Mouse (Mus musculus) ovary, adult 18-20 months (tissue): ENCODE data around the gene Entpd5.
A peak's percentile ranks its signal among the peaks of the same experiment; 100 is the strongest.
"Not testable (repeated sequence)": the region's sequence is repeated elsewhere in the genome, so short reads cannot be mapped to it uniquely, and the experiment has no call there.

ENCODE experiments used
- DNase-seq: peaks from one replicate; pipeline ENCODE4 v3.0.0; 2022; ENCODE audit warnings: low spot score, mixed read lengths

Gene Entpd5

DNA sequence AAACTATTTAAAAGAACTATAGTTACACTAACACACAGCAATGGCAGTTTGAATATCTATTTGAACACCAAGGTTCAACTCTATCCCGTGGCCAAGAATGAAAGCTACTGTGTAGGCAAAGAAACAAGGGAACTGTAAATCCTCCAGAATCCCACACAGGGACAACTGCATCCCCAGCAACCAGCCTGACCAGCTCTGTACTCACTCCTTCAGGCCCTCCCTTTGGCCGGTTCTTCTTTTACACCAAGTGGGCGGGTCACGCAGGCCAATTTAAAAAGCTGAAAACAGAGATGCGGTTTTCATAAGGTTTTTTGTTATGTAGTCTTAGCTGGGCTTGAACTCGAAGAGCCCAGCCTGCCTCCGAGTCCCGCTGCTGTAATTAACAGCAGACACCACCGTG lies 9.7 kb downstream of the Entpd5 start:
- DNase-seq: no peak

- no peak for DNase-seq
These were observed 10.2 kb downstream of the Entpd5 start for GRCm38 (mm10) chr12:84398629-84399028.

DNA sequence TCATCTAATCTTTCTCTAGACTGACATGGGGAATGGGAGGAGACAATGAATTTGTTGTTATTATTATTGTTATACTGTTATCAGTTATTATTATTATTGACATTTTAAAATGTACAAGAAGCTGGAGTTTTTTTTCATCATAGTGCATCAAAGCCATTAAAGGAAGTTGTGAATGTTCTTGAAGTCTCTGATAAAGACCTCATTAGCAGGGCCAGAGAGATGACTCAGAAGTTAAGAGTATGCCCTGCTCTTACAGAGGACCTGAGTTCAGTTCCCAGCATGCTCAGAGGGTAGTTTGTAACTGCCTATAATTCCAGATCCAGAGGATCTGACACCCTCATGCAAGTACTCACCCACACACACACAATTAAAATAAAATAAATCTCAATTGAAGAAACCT lies 11.1 kb downstream of the Entpd5 start:
- no peak for DNase-seq

GRCm38 (mm10) chr12:84396947-84397679 lies 11.7 kb downstream of the Entpd5 start:
- DNase-seq: no peak

DNA sequence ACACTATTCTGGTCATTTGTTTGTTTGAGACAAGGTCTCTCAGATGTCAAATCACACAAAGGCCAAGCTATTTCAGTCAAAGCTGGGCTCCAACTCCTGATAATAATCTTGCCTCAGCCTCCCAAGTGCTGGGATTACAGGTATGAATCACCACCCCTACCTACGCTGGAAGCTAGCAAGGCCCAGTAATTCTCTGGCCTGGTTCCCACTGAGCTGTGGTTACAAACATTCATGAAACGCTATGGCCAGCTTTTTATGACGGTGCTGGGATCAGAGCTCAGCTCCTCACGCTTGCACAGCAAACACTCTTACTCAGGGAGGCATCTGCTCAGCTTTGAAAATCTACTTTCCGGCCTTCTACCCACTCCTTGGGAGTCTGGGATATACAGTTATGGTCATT lies 15.0 kb downstream of the Entpd5 start:
- no peak for DNase-seq

DNA sequence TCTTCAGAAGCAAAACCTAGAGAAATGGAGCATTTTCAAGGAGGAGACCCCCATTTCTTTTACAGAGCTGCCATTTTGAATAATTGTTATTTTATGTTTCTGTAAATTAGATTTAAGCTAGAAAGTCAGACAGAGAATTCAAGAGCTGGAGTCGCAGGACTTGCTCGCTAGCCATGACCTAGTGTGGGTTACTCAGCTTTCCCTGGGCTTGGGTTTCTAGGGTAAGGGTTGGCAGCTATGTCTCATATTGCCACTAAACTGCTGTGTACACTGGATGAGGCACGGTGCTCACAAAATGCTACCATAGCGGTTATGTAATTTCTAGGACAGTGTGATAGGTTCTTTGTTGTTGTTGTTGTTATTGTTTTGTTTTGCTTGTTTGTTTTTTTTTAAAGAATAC lies 16.1 kb downstream of the Entpd5 start:
- no peak for DNase-seq

DNA sequence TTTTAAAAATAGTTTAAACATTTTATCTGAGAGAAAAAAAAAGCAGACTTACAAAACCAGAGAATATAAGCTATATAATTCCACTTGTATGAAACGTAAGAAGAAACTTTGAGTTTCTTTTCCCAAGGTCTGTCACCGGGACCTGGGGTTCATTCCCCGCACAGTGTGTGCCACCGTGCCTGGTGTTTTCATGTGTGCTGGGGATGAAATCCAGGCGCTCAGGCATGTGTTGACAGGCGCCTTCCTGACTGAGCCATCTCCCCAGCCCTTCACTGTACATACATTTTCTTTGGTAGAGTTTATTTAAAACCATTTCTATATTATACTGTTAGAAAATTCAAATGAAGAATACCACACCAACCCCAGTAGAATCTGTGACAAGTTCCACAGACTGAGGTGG lies 18.5 kb downstream of the Entpd5 start:
- no peak for DNase-seq

DNA sequence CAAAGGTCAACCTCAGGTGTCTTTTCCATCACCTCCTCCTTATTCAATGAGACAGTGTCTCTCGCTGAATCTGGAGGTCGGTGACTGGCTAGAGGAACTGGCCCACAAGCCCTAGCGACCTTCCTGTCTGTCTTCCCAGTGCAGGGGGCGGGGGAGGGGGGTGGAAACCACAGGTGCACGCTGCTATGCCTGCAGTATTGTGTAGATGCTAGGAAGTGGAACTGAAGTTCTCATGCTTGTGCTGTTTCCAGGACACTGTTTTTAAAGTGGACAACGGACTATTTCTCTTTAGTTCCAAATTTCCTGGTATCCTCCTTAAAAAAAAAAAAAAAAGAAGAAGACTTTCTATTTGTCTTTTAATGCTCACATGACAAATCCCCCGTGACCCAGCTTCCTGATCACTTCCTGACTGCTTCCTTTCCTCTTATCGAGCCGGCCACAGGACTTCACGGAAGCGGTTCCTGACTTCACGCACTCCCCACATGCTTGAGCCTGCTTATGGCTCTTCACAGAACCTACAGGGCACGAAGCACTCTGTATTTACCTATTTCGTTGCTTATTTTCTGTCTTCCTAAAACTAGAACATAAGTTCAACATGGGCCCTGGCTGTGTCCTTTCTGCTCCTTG lies 19.9 kb downstream of the Entpd5 start:
- no peak for DNase-seq

GRCm38 (mm10) chr12:84388097-84388496 lies 20.7 kb downstream of the Entpd5 start:
- no peak for DNase-seq

- no peak for DNase-seq
These were observed 23.4 kb downstream of the Entpd5 start for GRCm38 (mm10) chr12:84385408-84385807.

- DNase-seq: no peak
These were observed 24.2 kb downstream of the Entpd5 start for GRCm38 (mm10) chr12:84384644-84385081.

DNA sequence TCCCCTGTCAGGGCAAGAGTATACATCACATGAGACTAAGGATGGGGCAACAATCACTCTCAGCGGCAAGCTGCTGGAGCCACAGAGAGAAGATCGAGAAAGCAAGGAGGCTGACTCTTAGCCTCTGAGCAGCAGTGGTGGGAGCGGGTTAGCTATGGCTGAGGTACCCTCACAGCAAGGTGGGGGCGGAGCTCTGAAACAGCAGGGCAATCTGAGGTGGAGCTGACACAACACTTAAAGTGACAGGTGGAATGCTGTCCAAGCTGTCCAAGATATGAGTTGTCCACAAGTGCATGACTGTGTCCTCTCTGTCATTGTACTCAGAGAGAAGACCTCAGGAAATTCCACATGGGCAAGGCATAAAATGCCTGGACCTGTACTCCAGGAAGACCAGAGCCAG lies 26.5 kb downstream of the Entpd5 start:
- DNase-seq: no peak

GRCm38 (mm10) chr12:84373831-84374481 lies 34.9 kb downstream of the Entpd5 start:
- no peak for DNase-seq

- DNase-seq: no peak
These were observed 37.2 kb downstream of the Entpd5 start for GRCm38 (mm10) chr12:84371647-84372046.

GRCm38 (mm10) chr12:84366971-84367370 lies 41.9 kb downstream of the Entpd5 start:
- no peak for DNase-seq

DNA sequence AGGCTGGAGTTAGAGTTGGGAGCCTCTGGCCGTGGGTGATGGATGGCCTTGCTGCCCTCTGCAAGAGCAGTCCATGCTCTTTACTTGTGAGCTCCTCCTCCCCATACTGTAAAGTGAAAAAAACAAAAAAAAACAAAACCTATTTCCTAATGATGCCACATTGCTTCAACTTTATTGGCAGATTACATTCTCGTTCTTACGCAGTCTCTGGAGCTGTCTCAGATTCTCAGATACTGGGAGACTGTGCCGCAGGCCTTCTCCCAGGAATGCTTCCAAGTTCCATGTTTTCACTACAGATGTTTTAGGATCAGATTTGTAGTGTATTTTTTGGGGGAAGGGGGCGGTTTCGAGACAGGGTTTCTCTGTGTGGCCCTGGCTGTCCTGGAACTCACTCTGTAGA lies 43.7 kb downstream of the Entpd5 start:
- DNase-seq: no peak

DNA sequence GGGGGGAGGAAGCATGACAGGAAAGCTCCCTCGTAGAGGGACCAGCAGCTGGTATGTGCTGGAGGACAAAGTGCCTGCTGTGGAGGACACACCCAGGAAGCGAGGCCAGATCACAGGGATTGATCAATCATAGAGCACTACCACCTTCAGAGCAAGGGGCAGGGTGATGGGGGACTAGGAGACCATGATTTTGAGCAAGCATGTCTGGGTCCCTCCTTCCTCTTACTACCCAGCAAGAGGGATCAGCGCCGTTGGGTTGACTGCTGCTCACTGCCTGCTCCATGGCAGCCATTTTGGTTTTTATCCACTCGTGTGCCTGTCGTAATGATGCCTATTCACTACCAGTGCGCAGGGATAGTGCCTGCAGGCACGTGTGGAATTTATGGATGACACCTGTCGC lies 44.5 kb downstream of the Entpd5 start:
- DNase-seq: no peak

- DNase-seq: no peak
These were observed 46.0 kb downstream of the Entpd5 start for GRCm38 (mm10) chr12:84362872-84363271.

- peak; percentile 93 for DNase-seq
These were observed 47.0 kb downstream of the Entpd5 start, which contains the start of the genes Coq6 and Fam161b for GRCm38 (mm10) chr12:84361555-84362489. Coq6 (plus strand) TSS chr12:84361657. Fam161b (minus strand) TSS chr12:84361833.

DNA sequence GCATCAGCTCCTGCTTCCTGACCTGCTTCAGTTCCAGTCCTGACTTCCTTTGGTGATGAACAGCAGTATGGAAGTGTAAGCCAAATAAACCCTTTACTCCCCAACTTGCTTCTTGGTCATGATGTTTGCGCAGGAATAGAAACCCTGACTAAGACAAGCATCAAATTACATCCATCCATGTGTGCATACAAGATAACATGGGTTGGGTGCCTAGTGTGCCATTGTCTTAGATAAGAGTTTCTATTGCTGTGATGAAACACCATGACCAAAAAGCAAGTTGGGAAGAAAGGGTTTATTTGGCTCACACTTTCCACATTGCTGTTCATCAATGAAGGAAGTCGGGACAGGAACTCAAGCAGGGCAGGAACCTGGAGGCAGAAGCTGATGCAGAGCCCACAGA lies 50.1 kb downstream of the Entpd5 start:
- not testable (repeated sequence) for DNase-seq

DNA sequence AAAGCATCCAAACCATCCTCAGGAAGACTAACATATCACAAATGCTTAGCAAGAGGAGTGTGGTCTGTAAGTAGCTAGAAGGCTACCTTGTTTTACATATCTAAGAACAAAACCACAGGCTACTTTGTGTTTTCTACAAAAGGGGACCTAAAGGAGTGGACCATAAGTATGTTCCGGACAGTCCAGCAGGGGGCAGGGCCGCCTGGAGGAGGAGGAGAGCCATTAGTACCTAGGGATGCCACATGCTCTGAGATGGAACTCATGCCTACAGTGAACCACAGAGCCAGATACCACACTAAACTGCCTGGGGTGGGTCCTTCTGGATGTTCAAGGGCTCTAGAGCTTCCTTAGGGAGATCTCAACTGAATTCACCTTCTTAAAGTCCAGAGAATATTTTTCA lies 61.6 kb downstream of the Entpd5 start:
- DNase-seq: no peak
